Mouse (Mus musculus): ENCODE measurements at regions not wholly inside any gene's neighbourhood (a gene's known extent, or its start where the extent isn't known, plus 50 kb on each side); places are given as distances from the start of the nearest gene placed in this dataset.
"Not testable (repeated sequence)": the region's sequence is repeated elsewhere in the genome, so short reads cannot be mapped to it uniquely, and the experiment has no call there.

DNA sequence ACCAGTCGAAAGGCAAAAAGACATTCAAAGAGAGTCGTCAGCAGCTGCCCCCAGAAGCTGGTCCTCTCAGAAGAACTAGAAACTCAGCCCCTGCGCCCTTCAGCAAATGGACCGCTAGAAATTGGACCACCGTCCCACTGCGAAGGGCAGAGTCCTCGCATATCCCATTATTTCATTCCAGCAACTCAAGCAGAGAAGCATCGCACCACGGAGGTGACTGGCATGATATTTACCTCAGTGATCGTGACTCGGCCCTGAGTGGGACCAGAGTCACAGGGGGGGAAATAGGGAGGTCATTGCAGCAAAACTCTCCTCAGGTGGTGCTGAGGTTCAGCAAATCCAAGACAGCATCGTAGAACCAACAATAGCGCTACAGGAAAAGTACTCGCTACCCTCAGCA, 105.7 kb upstream of the Nt5e start:
- DNase-seq (ENCODE audit: low read depth, low spot score), result no peak

DNA sequence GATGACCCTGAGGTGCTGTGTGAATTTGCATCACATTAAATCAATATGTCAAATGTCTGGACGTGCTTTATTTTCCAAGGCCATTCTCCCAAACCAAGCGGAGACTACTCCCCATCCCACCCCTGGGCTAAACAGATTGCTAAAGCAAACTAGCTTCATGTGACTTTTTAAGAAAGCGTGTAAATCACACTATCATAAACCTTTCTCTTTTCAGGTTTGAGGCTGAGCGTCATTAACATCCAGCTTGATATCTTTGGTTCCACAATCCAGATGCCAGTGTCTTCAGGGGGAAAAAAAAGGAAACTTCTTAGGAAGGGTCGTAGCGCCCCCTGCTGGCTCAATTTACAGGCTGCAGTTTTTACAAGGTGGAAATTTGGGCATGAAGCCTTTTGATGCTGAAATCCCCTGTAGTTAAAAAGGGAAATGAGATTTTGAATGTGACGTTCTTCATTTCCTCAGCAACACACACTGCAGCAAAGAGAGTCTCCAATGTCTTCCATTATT, 105.1 kb upstream of the Nt5e start:
- DNase-seq (ENCODE audit: low read depth, low spot score), result peak; percentile 90

DNA sequence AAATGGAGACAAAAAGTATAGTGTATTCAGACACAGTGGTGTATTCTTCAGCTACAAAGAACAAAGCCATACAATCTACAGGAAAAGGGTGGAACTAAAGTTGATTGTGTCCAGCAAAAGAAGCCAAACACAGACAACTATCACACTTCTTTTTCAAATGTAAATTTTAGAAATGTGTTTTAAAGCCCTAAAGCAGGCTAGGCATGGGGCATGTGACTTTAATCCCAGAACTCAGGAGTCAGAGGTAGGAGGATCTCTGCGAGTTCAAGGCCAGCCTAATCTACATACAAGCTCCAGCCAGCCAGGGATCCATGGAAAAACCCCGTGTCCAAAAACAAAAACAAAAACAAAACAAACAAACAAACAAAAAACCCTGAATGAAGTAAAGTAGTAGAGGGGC, 89.9 kb upstream of the Nt5e start:
- no peak for DNase-seq (ENCODE audit: low read depth, low spot score)

DNA sequence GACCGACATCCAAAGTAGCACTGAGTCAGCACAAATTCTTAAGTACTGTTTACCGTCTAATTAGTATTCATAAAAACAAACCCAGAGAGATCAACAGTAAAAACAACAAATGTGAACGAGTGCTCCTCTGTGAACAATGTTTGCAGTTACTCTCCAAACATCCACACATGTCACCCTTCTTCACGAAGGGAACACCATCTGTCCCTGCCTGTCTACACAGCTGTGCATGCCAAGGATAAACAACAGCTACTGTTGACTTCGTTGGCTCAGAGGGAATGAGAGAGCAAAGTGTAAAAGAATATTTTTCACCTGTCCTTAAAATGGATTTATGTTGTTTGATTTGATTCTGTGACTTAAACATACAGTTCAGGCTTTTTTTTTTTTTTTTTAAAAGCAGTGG, 88.7 kb upstream of the Nt5e start:
- DNase-seq (ENCODE audit: low read depth, low spot score), result no peak

DNA sequence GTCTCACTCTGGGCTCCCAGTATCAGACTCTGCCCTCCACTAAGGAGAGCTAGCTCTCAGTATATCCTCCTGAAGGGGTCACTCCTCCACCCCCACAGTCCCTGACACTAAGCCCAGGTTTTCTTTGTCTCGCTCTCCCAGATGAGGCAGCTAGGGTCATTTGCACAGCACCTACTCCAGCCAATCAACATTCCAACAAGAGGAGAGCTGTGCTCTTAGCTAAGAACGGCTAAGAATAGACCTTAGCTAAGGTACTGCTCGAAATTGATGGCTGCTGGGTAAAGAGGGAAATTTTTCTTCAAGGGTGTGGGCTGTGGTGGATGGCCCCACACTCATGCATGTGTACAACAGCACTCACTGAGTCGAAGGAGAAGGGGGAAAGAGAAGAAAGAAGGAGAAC, 86.3 kb upstream of the Nt5e start:
- DNase-seq (ENCODE audit: low read depth, low spot score), result no peak

DNA sequence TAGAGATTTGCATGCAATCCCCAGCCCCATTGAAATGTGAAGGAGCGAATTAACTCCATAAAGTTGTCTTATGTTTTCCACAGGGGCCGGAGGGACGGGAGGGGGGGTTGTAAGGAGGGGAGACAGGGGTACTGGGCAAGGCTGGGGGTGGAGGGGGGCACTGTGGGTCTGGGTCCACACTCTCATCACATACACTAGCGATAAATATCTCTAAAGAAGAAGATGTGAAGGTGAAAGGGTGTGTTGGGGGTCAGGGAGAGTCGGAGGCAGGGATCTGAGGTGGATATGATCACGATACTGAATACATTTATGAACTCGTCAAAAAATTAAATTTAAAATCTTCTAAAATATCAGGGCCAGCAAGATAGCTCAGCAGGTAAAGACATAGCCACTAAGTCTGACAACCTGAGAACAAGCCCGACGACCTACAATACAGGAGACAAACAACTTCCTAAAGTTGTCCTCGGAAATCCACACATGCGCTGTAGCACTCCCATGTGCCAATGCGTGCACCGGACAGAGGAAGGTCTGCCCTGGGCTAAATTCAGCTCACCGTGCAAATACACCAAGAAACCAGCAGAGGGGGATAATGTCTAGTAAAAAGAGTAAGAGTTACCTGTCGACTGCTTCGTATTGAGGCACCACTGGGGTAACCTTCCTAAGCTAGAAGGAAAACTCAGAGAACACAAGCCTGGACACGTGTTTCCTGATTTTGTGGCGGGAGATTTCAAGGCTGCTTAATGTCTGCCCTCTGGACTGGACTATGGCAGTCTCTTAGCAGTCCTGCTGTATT, 85.6 kb upstream of the Nt5e start:
- peak; percentile 93 for DNase-seq (ENCODE audit: low read depth, low spot score)

DNA sequence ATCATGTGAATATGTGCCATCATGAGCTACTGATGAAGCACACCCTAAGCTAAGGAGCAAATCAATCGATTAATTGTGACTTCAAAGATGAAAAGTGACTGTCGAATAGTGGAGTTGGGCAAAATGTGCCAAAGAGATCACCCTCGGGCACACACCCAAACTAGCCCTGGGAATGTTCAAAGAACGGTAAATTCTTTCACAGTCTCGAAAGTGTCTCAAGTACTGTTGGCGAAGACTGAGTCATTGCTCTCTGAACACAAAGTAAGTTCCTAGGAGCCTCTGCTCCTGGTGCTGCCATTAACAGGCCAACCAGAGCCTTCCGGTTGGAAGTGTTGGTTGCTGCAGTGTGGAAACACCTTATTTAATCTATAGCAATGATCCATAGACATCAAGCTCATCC, 84.5 kb upstream of the Nt5e start:
- DNase-seq (ENCODE audit: low read depth, low spot score), result no peak

DNA sequence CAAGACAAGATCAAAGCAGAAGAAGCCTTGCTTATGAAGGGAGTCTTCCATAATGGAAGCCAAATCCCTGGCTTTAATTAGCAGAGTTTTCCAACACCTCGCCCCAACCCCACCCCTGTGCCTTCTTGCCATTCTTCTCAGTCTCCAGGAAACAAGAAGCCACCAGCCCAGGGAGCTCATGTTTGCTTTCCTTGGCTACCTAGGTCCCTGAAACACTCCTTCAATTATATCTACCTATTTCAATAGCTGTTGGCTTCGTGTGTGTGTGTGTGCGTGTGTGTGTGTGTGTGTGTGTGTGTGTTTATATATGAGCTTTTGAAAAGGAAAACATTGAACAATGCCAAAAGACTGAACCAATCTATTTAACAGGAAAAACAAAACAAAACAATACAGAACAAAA, 82.5 kb upstream of the Nt5e start:
- no peak for DNase-seq (ENCODE audit: low read depth, low spot score)

DNA sequence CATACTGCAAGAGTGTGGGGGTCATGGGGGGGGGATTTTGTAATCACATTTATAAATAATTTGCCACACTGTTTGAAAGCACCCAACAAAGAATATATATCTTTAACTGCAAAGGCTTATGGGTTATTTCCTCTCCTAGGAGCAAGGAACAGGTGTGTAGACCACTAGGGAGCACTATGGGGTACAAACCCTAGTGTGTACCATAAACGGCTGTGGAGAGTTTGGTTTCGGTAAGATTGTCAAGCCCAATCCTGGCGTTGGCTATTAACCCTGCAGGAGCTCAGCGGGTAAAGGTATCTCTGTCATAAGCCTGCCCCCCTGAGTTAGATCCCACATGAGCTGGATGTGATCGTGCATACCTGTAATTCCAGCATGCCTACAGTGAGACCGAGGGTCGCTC, 71.0 kb upstream of the Nt5e start:
- DNase-seq (ENCODE audit: low read depth, low spot score), result no peak

DNA sequence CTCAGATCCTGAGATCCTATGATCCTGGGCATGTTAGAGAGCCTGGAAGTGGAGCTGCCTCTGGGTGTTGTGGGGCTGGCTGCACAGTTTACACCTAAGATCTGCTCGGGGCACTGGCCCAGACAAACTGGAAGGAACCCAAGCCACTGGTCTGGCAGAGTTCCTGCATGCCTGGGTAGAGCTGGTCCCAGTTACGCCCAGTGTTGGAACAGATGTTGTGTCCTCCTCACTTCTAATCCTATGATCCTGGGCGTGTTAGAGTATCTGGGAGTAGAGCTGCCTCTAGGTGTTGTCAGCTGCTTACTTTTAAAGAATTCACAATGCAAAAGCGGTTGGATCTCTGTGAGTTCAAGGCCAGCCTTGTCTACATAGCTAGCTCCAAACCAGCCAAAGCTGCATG, 67.4 kb upstream of the Nt5e start:
- DNase-seq (ENCODE audit: low read depth, low spot score), result no peak

DNA sequence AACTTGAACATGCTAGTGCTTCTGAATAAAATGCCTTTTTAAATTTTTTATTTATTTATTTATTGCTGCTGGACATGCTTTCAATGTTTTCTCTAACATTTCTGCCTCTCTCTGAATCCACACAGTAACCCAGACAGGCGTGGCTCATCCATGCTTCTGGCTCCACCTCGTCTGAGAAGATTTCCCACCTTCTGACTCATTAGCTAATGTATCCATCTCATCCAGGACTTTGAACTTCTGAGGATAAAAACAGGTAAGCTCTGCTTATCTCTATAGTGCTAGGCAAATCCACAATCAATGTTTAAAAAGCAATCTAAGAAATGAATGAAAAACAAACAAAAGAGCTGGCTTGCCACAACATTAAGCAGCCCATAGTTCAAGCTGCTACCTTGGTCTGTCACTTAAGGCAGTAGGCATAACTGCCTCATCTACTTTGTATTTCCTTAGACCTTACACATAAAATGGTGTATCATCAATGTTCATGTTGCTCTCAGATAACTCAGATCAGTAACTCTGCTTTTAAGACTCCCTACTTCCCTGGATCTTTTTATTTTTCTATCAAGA, 66.8 kb upstream of the Nt5e start:
- no peak for DNase-seq (ENCODE audit: low read depth, low spot score)

DNA sequence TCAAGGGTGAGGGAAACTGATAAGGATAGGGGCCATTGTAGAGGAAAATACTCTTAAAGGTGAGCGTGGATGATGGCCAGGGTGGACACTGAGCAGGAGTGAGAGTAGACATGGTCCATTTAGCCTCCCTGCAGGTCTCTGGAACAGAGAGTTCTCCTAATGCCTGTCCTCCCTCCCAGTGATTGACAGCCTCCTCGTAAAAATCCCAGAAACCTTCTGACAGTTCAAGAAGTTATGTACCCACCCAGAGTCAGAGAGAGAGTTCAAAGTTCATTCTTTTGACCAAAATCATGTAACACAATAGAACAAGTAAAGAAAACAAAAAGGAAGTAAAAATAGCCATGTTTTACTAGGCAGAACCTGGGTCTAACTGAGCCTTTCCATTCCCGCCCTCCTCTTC, 64.5 kb upstream of the Nt5e start:
- no peak for DNase-seq (ENCODE audit: low read depth, low spot score)

DNA sequence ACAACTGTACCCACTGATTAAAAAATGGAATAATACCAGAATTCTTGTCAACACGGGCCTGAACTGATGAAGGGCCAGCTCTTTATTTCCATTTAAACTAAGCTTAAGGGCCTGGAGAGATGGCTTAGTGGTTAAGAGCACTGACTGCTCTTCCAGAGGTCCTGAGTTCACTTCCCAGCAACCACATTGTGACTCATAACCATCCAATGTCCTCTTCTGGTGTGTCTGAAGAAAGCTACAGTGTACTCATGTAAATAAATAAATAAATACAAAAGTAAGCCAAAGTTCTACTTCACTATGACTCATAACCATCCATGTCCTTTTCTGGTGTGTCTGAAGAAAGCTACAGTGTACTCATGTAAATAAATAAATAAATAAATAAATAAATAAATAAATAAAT, 60.7 kb upstream of the Nt5e start:
- not testable (repeated sequence) for DNase-seq (ENCODE audit: low read depth, low spot score)

DNA sequence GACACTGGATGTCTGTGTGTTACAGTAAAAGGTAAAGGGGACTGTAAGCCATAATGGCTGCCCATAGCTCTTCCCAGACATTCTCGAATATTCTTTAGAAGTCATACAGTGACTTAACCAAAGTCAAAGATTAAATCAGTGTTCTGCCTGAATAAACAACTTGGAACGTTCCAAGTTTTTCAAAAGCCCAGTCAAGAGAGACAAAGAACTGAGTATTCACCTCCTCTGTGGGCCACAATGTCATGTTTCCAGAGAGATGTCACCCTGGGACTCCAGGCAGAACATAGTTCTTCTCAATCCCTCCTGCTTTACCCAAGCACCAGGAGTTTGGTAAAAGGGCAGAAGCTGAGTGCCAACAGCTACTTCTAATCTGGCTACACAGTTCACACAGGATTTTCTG, 58.2 kb upstream of the Nt5e start:
- DNase-seq (ENCODE audit: low read depth, low spot score), result no peak

DNA sequence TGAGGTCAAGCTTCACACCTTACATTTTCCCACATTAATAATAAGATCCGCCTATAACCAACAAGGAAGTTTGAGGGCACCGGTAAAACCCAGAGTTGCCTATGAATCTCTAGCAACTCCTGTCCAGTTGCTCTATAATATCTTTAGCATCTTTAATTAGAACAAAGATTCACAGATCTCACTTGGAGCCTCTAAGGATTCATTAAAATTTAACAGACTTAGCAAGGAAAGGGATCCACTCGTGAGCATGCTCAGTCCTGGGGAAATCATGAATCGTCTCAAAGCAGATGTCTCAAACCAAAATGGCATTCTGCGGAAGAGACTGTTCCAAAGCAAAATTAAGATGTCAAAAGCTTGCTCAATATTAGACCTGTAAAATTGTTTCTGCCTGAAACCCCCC, 57.8 kb upstream of the Nt5e start:
- no peak for DNase-seq (ENCODE audit: low read depth, low spot score)

DNA sequence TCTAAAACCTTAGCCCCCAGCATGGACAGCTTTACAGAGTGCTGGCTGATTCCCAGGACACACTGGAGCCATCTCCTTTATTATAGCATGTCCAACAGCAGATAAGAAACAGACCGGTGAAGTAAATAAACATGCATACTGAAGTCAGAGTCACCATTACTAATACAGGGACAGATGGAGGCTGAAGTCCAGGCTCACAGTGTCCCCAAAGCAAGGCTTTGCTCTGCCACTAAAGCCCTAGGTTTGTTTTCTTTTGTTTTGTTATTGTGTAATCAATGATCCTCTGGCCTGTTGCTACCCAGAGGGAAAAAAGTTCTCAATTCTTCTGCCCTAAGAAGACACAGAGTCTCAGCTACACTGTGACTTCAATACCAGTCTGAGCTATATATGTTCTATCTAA, 56.2 kb upstream of the Nt5e start:
- DNase-seq (ENCODE audit: low read depth, low spot score), result no peak

DNA sequence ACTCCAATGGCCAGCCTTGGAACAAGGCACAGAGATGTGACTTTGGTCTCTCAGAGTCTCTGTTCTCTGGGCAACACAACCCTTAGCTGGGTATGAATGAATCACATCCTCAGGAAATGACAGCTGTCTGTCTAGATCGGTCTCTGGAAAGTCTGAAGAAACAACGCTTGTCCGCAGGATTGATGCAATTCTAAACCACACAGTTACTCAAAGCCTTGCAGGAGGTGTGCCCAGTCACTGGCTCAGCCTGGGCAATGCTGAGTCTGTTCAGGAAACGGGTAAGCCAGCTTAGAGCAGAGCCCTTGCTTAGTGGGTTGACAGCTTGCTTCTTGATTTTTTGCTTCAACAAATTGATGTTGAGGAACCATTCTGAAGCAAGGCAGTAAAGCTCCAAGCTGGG, 53.7 kb upstream of the Nt5e start:
- DNase-seq (ENCODE audit: low read depth, low spot score), result no peak

DNA sequence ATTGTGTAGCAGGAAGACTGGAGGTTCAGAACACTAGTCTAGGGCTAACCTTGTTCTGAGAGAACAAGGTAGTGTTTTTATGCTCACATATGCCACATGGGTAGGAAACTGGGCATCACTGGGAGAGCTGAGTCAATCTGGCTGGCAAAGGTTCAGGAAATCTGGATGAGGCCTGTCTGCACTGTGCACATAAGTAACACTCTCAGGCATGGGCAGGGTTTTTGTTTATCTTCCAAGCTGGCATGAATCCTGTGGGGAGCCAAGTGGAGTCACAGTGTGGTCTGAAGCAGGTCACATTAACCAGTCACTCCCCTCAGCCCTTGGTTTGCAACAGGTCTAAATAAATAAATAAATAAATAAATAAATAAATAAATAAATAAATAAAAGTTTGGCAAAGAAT, 53.0 kb upstream of the Nt5e start:
- DNase-seq (ENCODE audit: low read depth, low spot score), result no peak

DNA sequence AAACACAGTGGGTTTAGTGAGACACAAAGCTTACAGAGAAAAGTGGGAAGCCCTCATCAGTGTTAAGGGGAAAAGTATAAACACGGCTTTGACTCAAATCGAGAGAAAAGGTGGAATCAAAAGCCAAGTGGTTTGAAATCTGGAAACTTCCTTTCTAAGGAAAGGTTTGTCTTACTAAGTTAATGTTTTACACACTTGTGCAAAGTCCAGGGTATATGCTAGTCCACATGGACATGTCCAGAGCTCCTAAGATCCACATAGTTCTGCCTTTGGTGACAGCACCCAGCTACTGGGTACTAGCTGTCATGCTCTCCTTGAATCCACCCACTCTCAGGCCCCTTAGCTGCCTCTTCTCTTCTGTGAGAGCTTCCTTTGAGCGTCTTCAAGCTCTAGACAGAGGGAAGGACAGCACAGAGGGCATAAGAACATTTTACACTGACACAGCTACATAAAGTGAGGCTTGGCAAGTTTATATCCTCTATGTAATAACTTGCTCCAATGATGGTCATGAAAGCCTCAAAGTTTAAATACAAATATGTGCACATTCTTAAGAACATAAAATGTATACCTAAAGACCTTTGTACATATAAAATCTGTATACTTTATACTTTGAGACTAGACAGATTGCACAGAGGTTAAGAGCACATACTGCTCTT, 52.2 kb upstream of the Nt5e start:
- DNase-seq (ENCODE audit: low read depth, low spot score), result no peak

DNA sequence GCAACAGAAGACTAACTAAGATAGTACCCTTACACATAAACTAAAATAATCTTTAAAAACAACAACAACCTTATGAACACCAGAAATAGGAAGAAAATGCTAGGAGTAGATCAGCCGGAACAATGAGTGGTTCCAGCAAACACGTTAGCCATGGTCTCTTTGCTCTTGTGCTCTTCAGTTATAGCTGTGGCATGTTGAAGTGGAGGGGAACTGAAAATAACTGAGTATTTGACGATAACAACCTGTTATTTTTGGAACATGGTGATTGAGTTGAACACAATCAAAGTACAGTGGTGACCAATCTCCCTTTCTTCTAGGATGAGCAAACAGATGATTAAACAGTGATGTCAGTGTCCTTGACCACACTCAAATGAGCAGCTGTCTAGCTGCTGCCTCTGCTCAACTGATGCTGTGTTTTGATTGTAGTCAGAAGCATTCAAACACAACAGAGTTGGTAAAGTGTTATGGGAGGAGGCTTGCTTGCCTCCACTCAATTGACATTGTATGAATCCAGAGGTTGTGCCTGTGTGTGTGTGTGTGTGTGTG, 50.9 kb upstream of the Nt5e start:
- no peak for DNase-seq (ENCODE audit: low read depth, low spot score)

DNA sequence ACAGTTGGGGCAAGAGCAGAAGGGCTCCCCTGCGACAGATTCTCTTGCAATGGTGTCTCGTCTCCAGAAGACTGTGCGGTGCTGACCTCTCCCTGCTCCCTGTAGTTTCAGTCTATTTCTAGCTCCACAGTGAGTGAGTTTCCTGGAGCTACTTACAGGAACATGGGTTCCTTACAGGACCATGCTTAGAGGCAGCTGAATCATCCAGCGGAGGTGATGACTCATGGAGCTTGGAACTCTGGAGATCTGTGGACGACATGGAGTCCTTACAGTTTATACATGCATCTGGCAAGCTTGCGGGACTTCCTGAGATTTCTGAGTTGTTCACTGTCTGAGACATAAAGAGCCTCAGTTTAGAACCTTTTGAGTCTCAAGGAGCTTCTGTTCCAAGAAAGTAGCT, 50.0 kb upstream of the Nt5e start:
- DNase-seq (ENCODE audit: low read depth, low spot score), result no peak
